Mouse (Mus musculus) urinary bladder, adult 18-20 months (tissue): ENCODE measurements at regions not wholly inside any gene's neighbourhood (a gene's known extent, or its start where the extent isn't known, plus 50 kb on each side); places are given as distances from the start of the nearest gene placed in this dataset.

Experiments used
- DNase-seq, 2 experiments: peaks; one replicate each; pipeline ENCODE4 v3.0.0; 2022; ENCODE audit warnings: low spot score in 2 of 2, mixed read lengths in 2 of 2

DNA sequence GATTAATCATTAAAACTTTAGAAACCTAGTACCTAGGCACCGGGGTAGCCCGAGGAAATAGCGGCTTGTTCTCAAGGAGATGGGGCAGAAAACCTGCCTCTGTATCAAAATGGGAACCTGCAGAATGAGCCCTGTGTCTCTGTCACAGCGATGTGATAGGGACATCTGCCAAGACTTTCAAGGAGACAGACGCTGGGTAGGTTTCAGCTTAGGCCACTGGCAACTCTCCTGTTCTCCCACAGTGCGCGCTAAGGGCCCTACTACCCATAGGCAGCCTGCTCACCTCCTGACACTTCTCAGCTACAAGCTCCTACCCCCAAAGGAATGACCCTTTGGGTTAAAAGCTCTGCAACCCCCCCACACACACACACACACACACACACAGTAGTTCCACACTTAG is 396.4 kb downstream of the Sox9 start:
- DNase-seq: no peak

DNA sequence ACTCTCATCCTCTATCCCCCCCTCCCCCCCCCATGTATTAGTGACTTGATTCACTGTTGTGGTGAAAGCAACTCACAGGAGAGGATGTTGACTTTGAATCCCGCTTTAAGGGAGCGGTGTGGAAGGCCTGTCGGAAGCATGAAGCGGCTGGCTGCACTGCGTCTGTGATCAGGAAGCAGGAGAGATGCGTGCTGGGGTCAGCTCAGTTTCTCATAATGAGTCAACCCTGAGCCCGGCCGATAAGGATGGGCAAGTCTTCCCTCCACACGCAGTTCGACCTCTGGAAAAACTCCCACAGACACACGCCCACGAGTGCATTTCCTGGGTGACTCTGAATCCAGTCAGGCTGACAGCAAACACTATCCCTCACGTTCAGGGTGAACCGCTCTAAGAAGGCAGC is 398.0 kb downstream of the Sox9 start:
- DNase-seq: no peak

DNA sequence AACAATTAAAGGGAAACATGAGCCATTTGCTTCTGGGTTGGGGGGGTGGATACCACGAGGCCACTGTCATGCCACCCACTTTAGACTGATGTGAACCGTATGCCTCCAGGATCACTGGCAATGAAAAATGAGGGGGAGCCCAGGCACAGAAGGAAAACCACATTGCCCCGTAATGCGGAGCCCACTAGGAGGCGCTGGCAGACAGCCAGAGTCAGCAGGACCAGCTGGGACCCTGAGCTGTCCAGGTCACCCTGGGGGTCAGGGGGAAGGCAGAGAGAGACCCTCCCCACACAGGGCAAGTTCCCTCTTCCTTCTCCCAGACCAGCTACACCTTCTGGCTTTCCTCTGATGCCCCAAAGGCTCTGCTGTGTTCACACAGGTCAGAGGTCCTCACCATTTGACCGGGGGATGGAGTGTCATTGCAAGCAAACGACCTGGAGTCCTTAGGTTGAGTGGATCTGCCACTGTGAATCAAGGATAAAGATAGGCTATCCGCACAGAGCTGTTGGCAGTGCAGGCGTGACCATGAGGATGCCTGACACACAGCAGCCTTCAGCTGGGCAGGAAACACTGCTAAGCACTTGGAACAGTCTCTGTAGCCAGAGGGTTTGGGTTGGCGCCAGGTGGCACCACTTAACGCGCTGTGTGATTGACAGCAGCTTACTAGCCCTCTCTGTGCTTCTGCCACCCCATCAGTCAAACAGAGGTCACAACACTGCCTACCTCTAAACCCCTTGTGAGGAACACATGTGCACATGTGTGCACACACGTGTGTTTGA is 400.2 kb downstream of the Sox9 start:
- no peak for DNase-seq

DNA sequence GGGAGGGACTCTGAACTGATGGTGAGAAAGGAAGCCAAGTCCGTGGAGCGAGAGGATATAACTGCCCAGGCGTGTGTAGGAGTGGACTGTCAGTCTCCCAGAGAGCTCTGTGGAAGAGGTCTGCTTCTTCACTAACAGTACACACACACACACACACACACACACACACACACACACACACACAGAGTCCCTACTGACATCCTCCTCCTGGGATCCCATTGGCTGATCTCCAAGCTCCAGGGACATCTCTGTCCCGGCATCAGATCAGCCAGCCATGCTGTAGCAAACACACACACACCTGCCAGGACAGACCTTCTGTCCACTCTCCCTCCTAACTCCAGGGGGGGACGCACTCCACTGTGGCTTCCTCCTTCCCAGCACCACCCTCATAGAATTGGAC is 401.5 kb downstream of the Sox9 start:
- no peak for DNase-seq

DNA sequence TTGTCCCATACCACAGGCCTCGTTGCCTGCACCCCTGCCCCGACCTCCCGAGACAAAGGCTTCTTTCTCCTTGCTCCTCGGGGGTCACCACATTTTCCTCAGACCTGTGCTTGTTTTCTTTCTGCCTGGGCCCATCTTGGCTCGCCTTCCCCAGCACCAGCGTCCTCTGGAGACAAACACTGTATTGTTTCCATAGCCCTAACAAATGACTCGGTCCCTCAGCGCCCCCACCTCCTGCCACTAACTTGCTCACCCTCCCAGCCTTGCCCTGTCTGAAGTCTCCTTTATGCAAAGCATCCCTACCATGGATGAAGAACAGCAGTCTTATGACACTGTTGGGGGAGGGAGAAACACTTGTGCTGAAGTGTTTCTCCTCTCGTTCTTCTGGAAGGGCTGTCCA is 402.1 kb downstream of the Sox9 start:
- DNase-seq: no peak

DNA sequence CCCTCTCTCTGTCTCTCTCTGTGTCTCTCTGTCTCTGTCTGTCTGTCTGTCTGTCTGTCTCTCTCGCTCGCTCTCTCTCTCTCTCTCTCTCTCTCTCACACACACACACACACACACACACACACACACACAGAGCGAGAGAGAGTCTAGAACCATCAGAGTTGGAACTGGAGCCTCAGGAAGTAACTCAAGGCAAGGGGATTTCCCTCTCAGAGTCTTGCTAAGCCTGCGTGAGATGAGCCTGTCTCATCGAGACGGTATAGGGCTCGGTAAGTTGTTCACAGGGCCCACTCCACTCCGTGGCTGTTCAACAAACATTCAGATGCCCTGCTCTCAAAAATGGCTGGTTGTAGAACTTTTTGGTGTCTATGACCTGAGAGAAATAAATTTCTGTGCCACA is 405.4 kb downstream of the Sox9 start:
- no peak for DNase-seq

- DNase-seq: no peak
Measured at GRCm38 (mm10) chr11:113188263-113188920, 406.4 kb downstream of the Sox9 start.

GRCm38 (mm10) chr11:113190006-113190405 is 408.0 kb downstream of the Sox9 start:
- DNase-seq: no peak

DNA sequence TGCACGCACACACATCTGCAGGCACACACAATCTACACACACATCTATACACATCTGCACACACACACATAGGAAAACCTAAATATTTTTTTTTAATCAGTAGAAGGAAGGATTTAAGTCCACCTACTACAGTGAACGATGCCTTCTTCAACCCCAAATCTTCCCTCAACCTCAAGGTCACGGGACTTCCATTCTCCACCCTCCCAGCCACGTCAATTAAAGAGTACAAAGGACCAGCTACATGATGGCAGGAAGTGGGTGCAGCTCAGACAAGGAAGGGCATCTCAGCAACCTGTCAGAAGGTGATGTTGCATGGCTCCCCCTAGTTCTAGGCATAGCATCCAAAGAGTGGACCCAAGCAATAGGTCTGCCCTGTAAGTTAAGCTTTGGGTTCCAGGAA is 408.5 kb downstream of the Sox9 start:
- no peak for DNase-seq

DNA sequence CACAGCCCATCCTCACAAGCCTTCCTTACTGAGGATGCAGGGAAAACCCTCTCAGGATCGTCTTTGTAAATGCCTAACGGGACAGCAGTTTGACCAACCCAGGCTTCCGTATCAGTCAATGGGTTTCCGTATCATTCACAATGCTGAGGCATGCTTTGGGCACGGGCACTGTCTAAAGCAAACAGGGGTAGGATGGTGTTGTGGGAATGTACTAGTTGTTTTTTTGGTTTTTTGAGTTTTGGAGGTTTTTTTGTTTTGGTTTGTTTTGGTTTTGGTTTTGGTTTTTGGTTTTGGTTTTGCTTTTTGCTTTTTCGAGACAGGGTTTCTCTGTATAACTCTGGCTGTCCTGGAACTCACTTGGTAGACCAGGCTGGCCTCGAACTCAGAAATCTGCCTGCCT is 409.0 kb downstream of the Sox9 start:
- DNase-seq: no peak

GRCm38 (mm10) chr11:113192086-113192856 is 410.2 kb downstream of the Sox9 start:
- DNase-seq: no peak

DNA sequence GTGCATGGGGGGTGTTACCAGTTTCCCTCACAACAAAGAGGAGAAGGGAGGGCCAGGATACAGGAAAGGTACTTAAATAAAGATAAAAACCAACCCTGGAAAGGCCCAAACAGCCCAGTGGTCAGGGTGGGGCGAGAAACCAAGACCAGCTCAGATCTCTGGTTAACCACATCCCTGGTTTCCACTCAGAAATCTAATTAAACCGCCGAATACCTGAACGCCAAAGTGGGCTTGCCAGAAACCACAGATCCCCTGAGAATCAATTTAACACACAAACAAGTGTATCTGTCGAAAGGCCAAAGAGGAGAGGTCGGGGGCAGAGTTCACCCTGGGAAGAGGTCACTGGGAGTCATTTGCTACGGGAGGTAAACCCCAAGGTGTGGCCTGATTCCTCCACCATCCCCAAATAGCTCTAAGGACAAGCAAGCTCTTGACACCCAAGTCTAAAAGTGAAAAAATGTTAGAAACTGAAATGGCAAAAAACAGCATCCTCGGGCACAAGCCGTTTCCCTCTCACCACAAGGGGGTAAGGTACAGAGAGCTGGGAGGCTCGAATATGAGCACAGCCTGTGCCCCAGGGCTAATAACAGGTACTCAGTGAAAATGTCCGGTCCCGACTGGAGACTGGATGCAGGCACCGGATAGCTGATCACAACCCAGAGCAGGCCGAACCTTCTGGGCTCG is 412.3 kb downstream of the Sox9 start:
- DNase-seq: no peak
